Mouse (Mus musculus): Measurements from ENCODE around the gene Apol9a. TPM values are rescaled to one million over a fixed set of nuclear protein-coding genes. Genes with fewer than 3 reads are reported as not detected.

Gene Apol9a
- polyA plus RNA-seq, 1 experiment from 2014 or later = 0.35 TPM

- ATAC-seq (ENCODE audit: low read depth) = peak; percentile 19; the same call in 1 of the 2 replicates
Observed at GRCm38 (mm10) chr15:77359084-77359483, 51.9 kb downstream of the Apol9a start.

GRCm38 (mm10) chr15:77358320-77359040, 52.5 kb downstream of the Apol9a start:
- Histone ChIP-seq H3K27me3 (ENCODE audit: control insufficient read depth, insufficient read depth, low read length) (no peaks in the 10 kb centered on the region), H3K36me3 (ENCODE audit: control insufficient read depth, insufficient read depth, low read length) (no peaks in the 10 kb centered on the region), H3K4me2 (ENCODE audit: low read depth, low read length) (peak overlapping the region; percentile 52), H3K4me1 (ENCODE audit: control insufficient read depth, insufficient read depth, low read length) (peaks cover 16% of the 10 kb centered on the region), H3K27ac (ENCODE audit: low read depth, low read length) (peak overlapping the region; percentile 24), H3K9ac (replicated peaks; ENCODE audit: low read depth, low read length) (peak overlapping the region; percentile 56), H3K4me3 (ENCODE audit: low read depth, low read length) (peak overlapping the region; percentile 17), H3K9me3 (ENCODE audit: control insufficient read depth, low read length) (no peaks in the 10 kb centered on the region)
- 3% methylated on average over 25 of the region's 29 CpGs for WGBS
- ATAC-seq (ENCODE audit: low read depth) = peak; percentile 88

More at GRCm38 (mm10) chr15:77359084-77359483, 51.9 kb downstream of the Apol9a start:
- Histone ChIP-seq H3K27me3 (ENCODE audit: control insufficient read depth, insufficient read depth, low read length) (no peaks in the 10 kb centered on the region), H3K36me3 (ENCODE audit: control insufficient read depth, insufficient read depth, low read length) (no peaks in the 10 kb centered on the region), H3K27ac (ENCODE audit: low read depth, low read length) (peak overlapping the region; percentile 24), H3K4me3 (ENCODE audit: low read depth, low read length) (peak overlapping the region; percentile 17), H3K9ac (replicated peaks; ENCODE audit: low read depth, low read length) (peak overlapping the region; percentile 56), H3K4me1 (ENCODE audit: control insufficient read depth, insufficient read depth, low read length) (peaks cover 16% of the 10 kb centered on the region), H3K9me3 (ENCODE audit: control insufficient read depth, low read length) (no peaks in the 10 kb centered on the region), H3K4me2 (ENCODE audit: low read depth, low read length) (peak overlapping the region; percentile 52)
- whole genome bisulfite sequencing = 20% methylated on average over 6 of the region's 6 CpGs

GRCm38 (mm10) chr15:77356248-77356810, 54.6 kb downstream of the Apol9a start:
- 9% methylated on average over 11 of the region's 11 CpGs for WGBS
- no peaks in the 10 kb centered on the region for H3K27me3 ChIP-seq (ENCODE audit: control insufficient read depth, insufficient read depth, low read length)
- peaks cover 16% of the 10 kb centered on the region for H3K4me1 ChIP-seq (ENCODE audit: control insufficient read depth, insufficient read depth, low read length)
- H3K4me3 ChIP-seq (ENCODE audit: low read depth, low read length) = no peak overlapping the region
- 0 out of 2 replicates have a peak overlapping the region, but pooled peaks have one; percentile 4 for H3K9ac ChIP-seq (replicated peaks; ENCODE audit: low read depth, low read length)
- ATAC-seq (ENCODE audit: low read depth) = no peak
- no peaks in the 10 kb centered on the region for H3K9me3 ChIP-seq (ENCODE audit: control insufficient read depth, low read length)
- H3K4me2 ChIP-seq (ENCODE audit: low read depth, low read length) = peak overlapping the region; percentile 23; the same call in 1 of the 2 replicates
- peak overlapping the region; percentile 34; the same call in 1 of the 2 replicates for H3K27ac ChIP-seq (ENCODE audit: low read depth, low read length)
- H3K36me3 ChIP-seq (ENCODE audit: control insufficient read depth, insufficient read depth, low read length) = no peaks in the 10 kb centered on the region

GRCm38 (mm10) chr15:77354848-77355551, 55.9 kb downstream of the Apol9a start:
- 52% methylated on average over 6 of the region's 6 CpGs for WGBS
- Histone ChIP-seq H3K4me3 (ENCODE audit: low read depth, low read length) (no peak overlapping the region), H3K9me3 (ENCODE audit: control insufficient read depth, low read length) (no peaks in the 10 kb centered on the region), H3K27me3 (ENCODE audit: control insufficient read depth, insufficient read depth, low read length) (no peaks in the 10 kb centered on the region), H3K4me1 (ENCODE audit: control insufficient read depth, insufficient read depth, low read length) (peaks cover 16% of the 10 kb centered on the region), H3K9ac (replicated peaks; ENCODE audit: low read depth, low read length) (no peak overlapping the region), H3K36me3 (ENCODE audit: control insufficient read depth, insufficient read depth, low read length) (no peaks in the 10 kb centered on the region), H3K4me2 (ENCODE audit: low read depth, low read length) (no peak overlapping the region), H3K27ac (ENCODE audit: low read depth, low read length) (peak overlapping the region; percentile 28; the same call in 1 of the 2 replicates)
- no peak for ATAC-seq (ENCODE audit: low read depth)

GRCm38 (mm10) chr15:77354496-77354847, 56.5 kb downstream of the Apol9a start:
- Histone ChIP-seq H3K27ac (ENCODE audit: low read depth, low read length) (0 out of 2 replicates have a peak overlapping the region, but pooled peaks have one; percentile 28), H3K9ac (replicated peaks; ENCODE audit: low read depth, low read length) (no peak overlapping the region)
- 50% methylated on average over 4 of the region's 4 CpGs for WGBS

More at GRCm38 (mm10) chr15:77354496-77354847, 56.5 kb downstream of the Apol9a start:
- H3K36me3 ChIP-seq (ENCODE audit: control insufficient read depth, insufficient read depth, low read length) = no peaks in the 10 kb centered on the region
- no peak for ATAC-seq (ENCODE audit: low read depth)
- no peak overlapping the region for H3K4me3 ChIP-seq (ENCODE audit: low read depth, low read length)
- H3K4me1 ChIP-seq (ENCODE audit: control insufficient read depth, insufficient read depth, low read length) = peaks cover 16% of the 10 kb centered on the region
- no peaks in the 10 kb centered on the region for H3K27me3 ChIP-seq (ENCODE audit: control insufficient read depth, insufficient read depth, low read length)
- no peaks in the 10 kb centered on the region for H3K9me3 ChIP-seq (ENCODE audit: control insufficient read depth, low read length)
- no peak overlapping the region for H3K4me2 ChIP-seq (ENCODE audit: low read depth, low read length)

Other genes starting within 250 kb of the Apol9a start
- gene Rbfox2, start 104.1 kb downstream of the Apol9a start, polyA plus RNA-seq (2014; fragmentation: Nextera tagmentation; extraction: Ambion mirVana) = 159 and 208 TPM in 2 replicates
- gene Apol7a, start 12.0 kb downstream of the Apol9a start, polyA plus RNA-seq (2014; fragmentation: Nextera tagmentation; extraction: Ambion mirVana) = not detected in 2 replicates
- gene Apol7b, start 36.4 kb upstream of the Apol9a start, polyA plus RNA-seq (2014; fragmentation: Nextera tagmentation; extraction: Ambion mirVana) = not detected in 2 replicates
- not detected in 2 replicates for gene Apol10a, start 65.9 kb upstream of the Apol9a start, polyA plus RNA-seq (2014; fragmentation: Nextera tagmentation; extraction: Ambion mirVana)
- gene Apol11a, start 97.1 kb upstream of the Apol9a start, polyA plus RNA-seq (2014; fragmentation: Nextera tagmentation; extraction: Ambion mirVana) = not detected in 2 replicates
- gene Apol7c, start 122.2 kb upstream of the Apol9a start, polyA plus RNA-seq (2014; fragmentation: Nextera tagmentation; extraction: Ambion mirVana) = not detected in 2 replicates
- gene 1700025B11Rik, start 150.8 kb upstream of the Apol9a start, polyA plus RNA-seq (2014; fragmentation: Nextera tagmentation; extraction: Ambion mirVana) = not detected in 2 replicates
- not detected in 2 replicates for gene Apol10b, start 185.0 kb upstream of the Apol9a start, polyA plus RNA-seq (2014; fragmentation: Nextera tagmentation; extraction: Ambion mirVana)
- not detected in 2 replicates for gene Gm36245, start 188.1 kb upstream of the Apol9a start, polyA plus RNA-seq (2014; fragmentation: Nextera tagmentation; extraction: Ambion mirVana)
- not detected in 2 replicates for gene Apol11b, start 232.2 kb upstream of the Apol9a start, polyA plus RNA-seq (2014; fragmentation: Nextera tagmentation; extraction: Ambion mirVana)